Mouse (Mus musculus) retina, adult 2 months (tissue): ENCODE data around the gene Tmem8.

Experiments
- DNase-seq: peaks from one replicate; pipeline ENCODE4 v3.0.0-alpha.2; 2012; ENCODE audit warnings: low read depth, low spot score

Tmem8 gene

GRCm38 (mm10) chr17:26138901-26139381, 25.8 kb downstream of the Tmem8 start:
- DNase-seq, result no peak

DNA sequence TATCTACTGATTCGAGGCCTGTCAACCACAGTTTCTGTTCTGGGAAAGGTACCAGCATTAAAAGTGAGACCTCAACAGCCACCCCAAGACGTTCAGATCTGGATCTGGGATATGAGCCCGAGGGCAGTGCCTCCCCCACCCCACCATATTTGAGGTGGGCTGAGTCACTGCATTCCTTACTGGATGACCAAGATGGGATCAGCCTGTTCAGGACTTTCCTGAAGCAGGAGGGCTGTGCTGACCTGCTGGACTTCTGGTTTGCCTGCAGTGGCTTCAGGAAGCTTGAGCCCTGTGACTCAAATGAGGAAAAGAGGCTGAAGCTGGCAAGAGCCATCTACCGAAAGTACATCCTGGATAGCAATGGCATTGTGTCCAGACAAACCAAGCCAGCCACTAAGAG, 29.7 kb downstream of the Tmem8 start:
- DNase-seq, result no peak

- DNase-seq, result no peak
Measured at GRCm38 (mm10) chr17:26143386-26143785, 30.3 kb downstream of the Tmem8 start.

GRCm38 (mm10) chr17:26149056-26149455, 36.0 kb downstream of the Tmem8 start:
- no peak for DNase-seq

DNA sequence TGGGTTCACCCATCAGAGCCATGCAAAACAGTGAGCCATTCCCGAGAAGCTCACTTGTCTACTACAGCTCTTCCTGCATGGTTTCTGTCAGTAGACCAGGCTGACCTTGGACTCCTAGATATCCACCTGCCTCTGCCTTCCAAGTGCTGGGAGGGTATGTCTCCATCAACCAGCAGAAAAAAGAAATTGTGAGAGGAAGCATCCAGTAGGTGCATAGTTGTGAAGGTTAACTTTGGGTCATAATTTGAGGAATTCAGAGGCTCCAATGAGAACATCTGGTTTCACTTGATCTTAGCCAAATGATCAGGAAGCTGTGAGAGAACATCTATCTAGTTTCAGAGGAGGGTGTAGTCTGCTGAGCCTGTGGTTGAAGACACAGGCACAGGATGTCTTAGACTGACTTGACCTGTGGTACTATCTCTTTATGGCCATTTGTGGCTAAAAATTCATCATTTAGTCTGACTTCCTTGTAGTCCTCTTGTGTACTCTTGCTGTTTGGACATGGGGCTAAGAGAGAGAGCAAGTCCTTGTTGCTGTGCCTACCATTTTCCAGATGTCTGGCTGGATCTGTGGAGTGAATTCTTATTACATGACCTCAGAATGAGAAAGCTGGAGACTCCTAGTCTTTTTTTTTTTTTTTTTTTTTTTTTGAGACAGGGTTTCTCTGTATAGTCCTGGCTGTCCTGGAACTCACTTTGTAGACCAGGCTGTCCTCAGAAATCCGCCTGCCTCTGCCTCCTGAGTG, 39.0 kb downstream of the Tmem8 start:
- DNase-seq, result no peak

DNA sequence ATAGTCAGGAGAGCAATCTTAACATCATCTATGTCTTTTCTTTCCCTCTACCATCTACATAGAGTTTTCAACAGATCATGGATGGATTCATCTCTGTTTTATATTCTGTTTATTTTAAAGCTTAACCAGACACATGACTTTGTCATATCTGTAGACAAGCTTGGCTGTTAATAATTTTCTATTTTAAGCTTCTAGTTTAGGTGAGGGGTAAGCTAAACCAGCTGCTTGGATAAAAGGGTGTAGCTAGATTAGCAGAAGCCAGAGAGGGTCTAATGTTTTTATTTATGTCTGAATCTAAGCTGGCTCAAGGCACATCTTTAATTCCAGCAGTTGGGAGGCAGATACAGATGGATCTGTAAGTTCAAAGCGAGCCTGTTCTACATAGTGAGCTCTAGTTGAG, 49.6 kb downstream of the Tmem8 start:
- no peak for DNase-seq

DNA sequence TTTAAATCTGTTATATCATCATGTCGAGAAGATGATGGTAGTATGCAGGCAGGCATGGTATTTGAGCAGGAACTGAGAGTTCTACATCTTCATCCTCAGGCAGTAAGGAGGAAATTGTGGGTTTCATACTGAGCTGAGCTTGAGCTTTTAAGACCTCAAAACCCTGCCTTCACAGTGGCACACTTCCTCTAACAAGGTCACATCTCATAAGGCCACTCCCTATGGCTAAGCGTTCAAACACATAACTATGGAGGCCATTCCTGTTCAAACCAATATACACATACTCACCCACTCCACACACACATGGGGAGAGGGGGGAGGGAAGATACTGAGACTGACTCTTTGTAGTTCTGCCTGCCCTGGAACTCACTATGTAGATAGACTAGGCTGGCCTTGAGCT, 54.9 kb downstream of the Tmem8 start:
- DNase-seq, result no peak
